Mouse (Mus musculus): ENCODE measurements at regions not wholly inside any gene's neighbourhood (a gene's known extent, or its start where the extent isn't known, plus 50 kb on each side); places are given as distances from the start of the nearest gene placed in this dataset.

DNA sequence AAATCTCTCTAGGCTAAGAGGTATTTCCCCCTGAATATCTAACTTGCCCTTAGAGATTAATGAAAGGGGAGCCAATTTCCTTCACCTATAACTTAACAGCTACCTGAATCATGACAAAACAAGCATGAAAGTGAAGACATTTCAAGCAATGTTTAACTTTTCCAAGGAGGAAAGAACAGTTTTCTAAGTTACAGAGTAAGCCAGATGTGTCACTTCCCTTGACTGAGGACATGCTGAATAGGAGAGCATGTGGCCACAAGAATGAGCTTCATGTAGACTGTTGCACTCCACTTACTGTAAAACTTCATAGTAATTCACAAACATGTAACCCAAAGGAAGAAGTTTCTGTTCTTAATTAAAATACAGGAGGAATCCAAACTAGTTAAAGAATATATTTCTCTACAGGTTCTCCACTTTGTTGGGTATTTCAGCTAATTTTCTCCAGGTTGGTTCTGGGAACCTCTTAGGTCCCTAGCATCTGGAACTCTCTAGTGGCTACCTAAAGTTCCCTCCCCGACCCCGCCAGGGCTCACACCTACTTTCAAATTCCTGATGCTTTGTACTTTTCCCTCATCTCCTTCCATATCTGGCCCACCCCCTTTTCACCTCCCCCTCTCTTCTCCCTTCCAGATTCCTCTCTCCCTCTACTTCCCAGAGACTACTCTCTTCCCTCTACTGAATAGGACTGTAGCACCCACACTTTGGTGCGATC, 142.0 kb upstream of the Tyrp1 start:
- no peak for DNase-seq

DNA sequence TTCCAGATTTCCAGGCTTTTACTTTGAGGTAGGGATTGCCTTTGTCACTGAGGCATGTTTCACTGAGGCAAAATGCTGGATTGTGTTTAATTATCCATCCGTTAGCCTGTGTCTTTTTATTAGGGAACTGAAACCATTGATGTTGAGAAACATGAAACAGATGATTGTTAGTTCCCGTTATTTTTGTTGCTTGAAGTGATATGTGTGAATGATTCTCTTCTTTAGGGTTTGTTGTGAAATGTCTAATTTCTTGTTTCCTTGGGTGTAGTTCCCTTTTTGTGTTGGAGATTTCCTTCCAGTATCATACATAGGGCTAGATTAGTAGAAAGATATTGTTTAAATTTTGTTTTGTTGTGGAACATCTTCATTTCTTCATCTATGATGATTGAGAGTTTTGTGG, 121.2 kb upstream of the Tyrp1 start:
- no peak for DNase-seq

DNA sequence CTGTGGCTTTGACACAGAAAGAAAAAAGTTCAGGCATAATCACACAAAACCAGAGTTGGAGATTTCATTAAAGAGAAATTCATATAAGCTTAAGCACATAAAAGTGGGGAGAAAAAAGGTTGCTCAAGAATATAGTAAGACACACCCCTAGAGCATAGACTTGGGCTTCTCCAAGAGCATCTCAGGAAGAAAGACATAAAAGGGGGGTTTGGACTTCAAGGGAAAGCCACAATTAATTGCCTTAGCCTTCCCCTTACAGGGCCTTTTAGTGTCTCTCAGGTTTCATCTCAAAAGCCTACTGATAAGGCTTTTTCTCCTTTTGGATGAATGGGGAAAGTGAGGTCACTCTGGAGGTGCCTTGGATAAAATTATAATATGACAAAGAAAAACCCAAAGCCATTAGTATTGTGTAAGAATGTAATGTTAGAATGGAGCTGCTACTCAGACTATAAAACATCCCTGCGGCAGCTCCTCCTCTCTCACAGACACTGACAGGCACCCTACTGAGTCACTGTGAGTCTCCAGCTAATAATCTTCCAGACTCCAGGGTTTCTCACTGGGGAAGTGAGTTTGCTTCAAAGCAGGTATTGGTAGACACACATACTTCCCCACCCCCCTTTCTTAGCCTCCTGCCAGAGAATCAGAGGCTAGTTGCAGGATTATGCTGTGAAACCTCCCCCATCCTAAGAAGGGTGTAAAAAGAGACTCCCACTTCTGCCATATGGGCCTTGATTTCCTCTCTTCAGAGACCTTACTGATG, 88.8 kb upstream of the Tyrp1 start:
- DNase-seq: no peak

DNA sequence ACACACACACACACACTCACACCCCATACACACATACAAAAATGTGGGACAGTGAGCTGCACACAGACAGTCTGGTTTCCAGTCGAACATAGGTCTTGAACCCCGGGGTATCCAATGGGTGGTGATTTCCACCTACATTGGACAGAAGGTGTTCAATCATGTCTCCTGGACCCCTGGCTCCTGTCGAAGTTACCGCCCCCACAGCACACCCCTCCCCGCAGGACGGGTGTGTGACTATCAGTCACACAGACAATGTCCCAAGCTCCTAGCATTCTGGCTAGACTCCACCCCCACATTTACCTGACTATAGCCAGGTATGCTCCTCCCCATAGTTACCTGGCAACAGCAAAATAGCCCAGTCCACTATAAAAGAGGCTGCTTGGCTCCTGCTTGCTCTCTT, 81.7 kb upstream of the Tyrp1 start:
- DNase-seq: no peak

DNA sequence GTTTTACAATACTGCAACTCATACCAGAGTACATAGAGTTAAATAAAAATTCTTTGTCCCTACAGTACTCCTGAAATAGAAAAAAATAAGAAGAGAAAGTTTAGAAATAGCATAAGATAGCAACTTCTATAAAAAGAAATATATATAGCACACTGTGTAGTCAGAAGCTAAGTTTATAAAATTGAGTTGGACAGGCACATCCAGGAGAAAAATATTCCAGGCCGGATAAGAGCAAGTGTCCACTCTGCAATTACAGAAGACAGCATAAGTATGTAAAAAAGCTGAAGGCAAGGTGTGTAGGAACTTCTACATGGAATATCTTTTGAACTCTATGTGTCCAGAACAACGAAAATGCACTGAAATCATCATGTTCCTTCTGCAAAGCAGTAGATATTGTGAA, 77.8 kb upstream of the Tyrp1 start:
- DNase-seq: no peak

DNA sequence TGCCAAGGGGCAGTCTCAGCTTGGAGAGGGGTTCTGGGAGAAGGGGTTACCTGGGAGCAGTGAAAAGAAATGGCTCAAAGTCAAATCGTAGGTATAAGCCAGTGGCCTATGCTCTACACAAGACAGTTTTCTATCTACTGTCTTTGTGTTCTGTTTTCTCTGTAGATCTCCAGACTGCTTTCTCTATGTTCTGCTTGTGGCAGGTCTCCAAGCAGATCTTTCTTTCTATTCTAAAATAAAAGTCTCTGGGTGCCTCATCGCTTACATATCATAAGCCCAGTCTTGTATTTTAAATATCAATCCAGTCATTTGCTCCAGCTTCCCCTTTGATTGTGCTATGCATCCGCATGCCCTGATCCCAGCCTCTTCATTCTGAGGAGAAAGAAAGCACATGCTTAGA, 69.9 kb upstream of the Tyrp1 start:
- no peak for DNase-seq

DNA sequence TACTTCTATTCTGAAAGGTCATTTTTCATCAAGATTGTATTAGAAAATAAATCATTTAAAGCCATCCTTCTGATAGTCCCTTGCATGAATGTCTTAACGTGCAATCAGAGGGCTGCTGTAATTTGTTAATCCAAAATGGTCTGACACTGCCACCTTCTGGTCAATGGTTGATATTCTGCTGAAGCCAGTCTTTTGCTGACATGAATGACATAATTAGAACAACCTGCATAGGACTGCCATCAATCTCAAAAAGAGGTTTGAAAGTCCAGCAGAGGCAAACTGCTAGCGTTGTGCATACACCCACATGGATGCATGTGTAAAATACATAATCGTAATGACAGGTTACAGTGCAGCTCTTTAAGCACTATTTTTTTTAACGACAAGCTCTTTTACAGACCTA, 68.1 kb upstream of the Tyrp1 start:
- peak in 1 of 2 experiments; percentile 4 for DNase-seq

DNA sequence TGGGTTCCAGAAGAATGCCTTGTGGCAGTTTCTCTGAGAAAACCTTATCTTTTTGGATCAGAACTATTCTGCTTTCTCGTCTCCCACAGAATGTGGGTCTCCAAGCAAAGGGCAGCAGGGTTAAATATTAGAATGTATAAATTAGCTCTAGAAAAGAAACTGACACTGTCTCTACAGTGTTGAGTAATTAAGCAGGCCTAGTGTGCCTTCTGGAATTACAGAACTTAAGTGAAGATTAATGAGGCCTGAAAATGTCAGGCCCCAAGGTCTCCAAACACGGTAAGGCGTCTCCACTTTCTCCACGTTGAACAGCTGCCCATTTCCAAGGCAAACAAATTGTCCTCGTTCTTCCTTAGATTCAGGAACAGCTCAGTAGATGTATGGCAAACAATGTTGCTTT, 66.5 kb upstream of the Tyrp1 start:
- DNase-seq: no peak
